Mouse (Mus musculus) intestine, postnatal 0 days (tissue): ENCODE results near the gene Taf4. TPM values are rescaled to one million over a fixed set of nuclear protein-coding genes. Genes with fewer than 3 reads are reported as not detected.

ENCODE experiments used
- ATAC-seq: fragments of 200-750 bp; cut with Nextera tagmentation; 2 replicates; pipeline ENCODE4 v1.8.0; 2017; ENCODE audit warnings: mild to moderate bottlenecking, moderate TSS enrichment, moderate library complexity
- H3K27ac ChIP-seq: fragments of 300-500 bp; sonication (generic); 2 replicates; pipeline ENCODE4 v1.5.1; 2014; ENCODE audit warnings: mild to moderate bottlenecking, low read depth, low read length, moderate library complexity
- H3K27me3 ChIP-seq: fragments of 300-500 bp; sonication (generic); replicated peaks from 2 replicates; pipeline ENCODE4 v1.6.1; 2014; ENCODE audit warnings: low read length, mixed read lengths; ENCODE audit not compliant: control insufficient read depth, insufficient read depth
- H3K36me3 ChIP-seq: fragments of 300-500 bp; sonication (generic); 2 replicates; pipeline ENCODE4 v1.6.1; 2014; ENCODE audit warnings: mild to moderate bottlenecking, moderate library complexity; ENCODE audit not compliant: control insufficient read depth, insufficient read depth
- H3K4me1 ChIP-seq: fragments of 300-500 bp; sonication (generic); replicated peaks from 2 replicates; pipeline ENCODE4 v1.6.1; 2014; ENCODE audit warnings: antibody characterized with exemption, low read length, mixed read lengths; ENCODE audit not compliant: control insufficient read depth, insufficient read depth
- H3K4me2 ChIP-seq: fragments of 300-500 bp; sonication (generic); replicated peaks from 2 replicates; pipeline ENCODE4 v1.6.1; 2014; ENCODE audit warnings: low read depth, mild to moderate bottlenecking, moderate library complexity
- H3K4me3 ChIP-seq: fragments of 300-500 bp; sonication (generic); 2 replicates; pipeline ENCODE4 v1.5.1; 2014; ENCODE audit warnings: low read depth, low read length
- H3K9ac ChIP-seq: fragments of 300-500 bp; sonication (generic); 2 replicates; pipeline ENCODE4 v1.6.1; 2014; ENCODE audit warnings: mild to moderate bottlenecking, low read depth, low read length
- H3K9me3 ChIP-seq: fragments of 300-500 bp; sonication (generic); 2 replicates; pipeline ENCODE4 v1.6.1; 2016; ENCODE audit warnings: mixed run types; ENCODE audit not compliant: control insufficient read depth
- CTCF ChIP-seq: sonication (generic); IDR thresholded peaks from 2 replicates; pipeline ENCODE4 v1.5.1; 2016; ENCODE audit warnings: low read depth, mild to moderate bottlenecking, control low read depth, antibody characterized with exemption, moderate library complexity
- WGBS: fragments of 180-500 bp; shearing (Covaris S2); extraction: QIAGEN DNeasy Blood & Tissue Kit; methylation state at CpG from one replicate; pipeline ENCODE4 v1.1.7; 2014; 5-methylcytosine and 5-hydroxymethylcytosine counted together
- polyA plus RNA-seq: library from polyadenylated mRNA; unstranded; fragments of >200 nt; fragmentation: Nextera tagmentation; extraction: Ambion mirVana; gene quantifications from 2 replicates; pipeline ENCODE4 v1.2.1, GENCODE M21; 2015

Taf4 gene
- polyA plus RNA-seq, 1 experiment from 2014 or later: 2.3 TPM

DNA sequence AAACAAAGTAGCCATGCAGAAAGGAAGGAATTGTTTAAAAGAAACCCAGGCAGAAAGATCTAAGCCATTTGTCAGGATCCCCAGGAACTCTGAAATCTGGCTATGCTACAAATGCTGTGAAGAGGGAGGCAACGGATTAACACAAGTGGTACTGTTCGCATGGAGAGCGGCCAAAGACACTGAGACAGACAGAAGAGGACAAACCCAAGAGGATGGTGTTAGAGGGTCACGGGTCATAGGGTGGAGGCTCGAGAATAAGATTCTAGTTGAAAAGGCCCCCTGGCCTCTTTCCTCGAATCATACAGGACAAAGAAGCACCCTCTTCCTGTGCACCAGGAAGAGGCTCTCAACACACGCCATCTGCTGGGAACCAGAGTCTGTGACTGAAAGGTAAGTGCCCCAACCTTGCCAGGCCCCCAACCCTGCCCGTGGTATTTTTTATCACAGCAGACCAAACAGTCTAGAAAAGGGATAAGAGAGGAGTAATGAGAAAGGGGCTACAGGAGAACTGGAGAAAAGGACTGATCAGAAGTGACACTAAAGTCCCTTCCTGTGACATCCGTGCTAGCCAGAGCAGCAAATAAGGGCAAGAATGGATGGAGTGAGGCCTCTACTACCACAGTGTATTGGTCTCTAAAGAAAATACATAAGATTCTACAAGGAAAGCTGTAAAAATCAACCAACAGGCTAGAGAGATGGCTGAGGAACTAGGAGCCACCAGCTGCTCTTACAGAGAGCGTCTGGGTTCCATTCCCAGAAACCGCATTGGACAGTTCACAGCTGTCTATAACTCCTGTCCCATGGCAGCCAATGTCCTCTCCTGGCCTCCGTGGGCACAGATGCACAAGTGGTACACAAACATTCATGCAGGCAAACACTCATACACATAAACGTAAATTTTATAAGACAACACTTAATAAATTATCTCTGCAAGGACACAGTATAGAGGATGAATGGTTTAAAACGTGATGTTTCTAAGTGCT is 24.6 kb downstream of the Taf4 start:
- no peak overlapping the region for H3K9ac ChIP-seq
- no peaks in the 10 kb centered on the region for H3K27me3 ChIP-seq
- H3K4me1 ChIP-seq: 0 out of 2 replicates have a peak, but pooled peaks cover 9% of the 10 kb centered on the region
- no peak overlapping the region for H3K4me2 ChIP-seq
- ATAC-seq: no peak
- H3K27ac ChIP-seq: no peak overlapping the region
- peak; percentile 22; the same call in 1 of the 2 replicates for TF ChIP-seq CTCF
- no peaks in the 10 kb centered on the region for H3K36me3 ChIP-seq
- H3K9me3 ChIP-seq: no peaks in the 10 kb centered on the region
- H3K4me3 ChIP-seq: no peak overlapping the region
- WGBS: 60% methylated on average over 14 of the region's 14 CpGs

DNA sequence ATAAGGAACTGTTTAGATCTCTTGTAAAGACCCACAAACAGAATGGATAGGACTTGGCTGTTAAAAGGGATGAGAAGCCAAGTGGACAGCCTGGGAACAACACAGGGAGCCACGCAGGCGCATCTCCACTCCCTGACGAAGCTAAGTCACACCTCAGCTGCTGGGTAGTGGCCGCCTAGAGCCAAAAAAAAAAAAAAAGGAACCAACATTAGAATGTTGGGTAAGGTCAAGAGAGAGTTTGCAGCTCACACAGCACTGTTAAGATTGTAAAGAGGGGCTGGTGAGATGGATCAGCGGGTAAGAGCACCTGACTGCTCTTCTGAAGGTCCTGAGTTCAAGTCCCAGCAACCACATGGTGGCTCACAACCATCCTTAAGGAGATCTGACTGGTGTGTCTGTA is 27.6 kb downstream of the Taf4 start:
- H3K4me3 ChIP-seq: no peak overlapping the region
- H3K9ac ChIP-seq: no peak overlapping the region
- H3K9me3 ChIP-seq: no peaks in the 10 kb centered on the region
- no peak for TF ChIP-seq CTCF
- WGBS: 83% methylated on average over 5 of the region's 5 CpGs
- no peak for ATAC-seq
- H3K27me3 ChIP-seq: no peaks in the 10 kb centered on the region
- no peaks in the 10 kb centered on the region for H3K36me3 ChIP-seq
- H3K4me2 ChIP-seq: no peak overlapping the region
- 0 out of 2 replicates have a peak, but pooled peaks cover 9% of the 10 kb centered on the region for H3K4me1 ChIP-seq
- no peak overlapping the region for H3K27ac ChIP-seq

DNA sequence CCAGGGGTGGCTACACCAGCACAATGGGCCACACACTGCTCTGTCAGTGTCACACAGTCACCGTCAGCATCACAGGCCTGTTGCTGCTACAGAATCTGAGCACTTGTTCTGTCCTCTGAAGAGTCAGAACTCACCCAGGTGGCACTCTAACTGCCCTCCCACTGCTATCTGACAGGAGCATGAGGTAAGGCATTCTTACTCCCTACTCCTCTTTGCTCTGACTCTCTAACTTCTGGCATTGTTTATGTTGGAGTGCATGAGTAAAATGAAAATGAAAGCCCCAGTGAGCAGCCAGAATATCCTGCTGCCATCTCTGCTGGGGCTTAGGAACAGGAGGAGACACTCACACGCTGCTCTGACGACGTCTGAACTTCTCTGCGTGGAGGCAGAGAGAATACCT is 28.8 kb downstream of the Taf4 start:
- H3K9ac ChIP-seq: no peak overlapping the region
- no peaks in the 10 kb centered on the region for H3K27me3 ChIP-seq
- TF ChIP-seq CTCF: no peak
- no peak overlapping the region for H3K27ac ChIP-seq
- WGBS: 53% methylated on average over 5 of the region's 5 CpGs
- H3K4me1 ChIP-seq: 0 out of 2 replicates have a peak, but pooled peaks cover 9% of the 10 kb centered on the region
- H3K4me3 ChIP-seq: no peak overlapping the region
- no peak overlapping the region for H3K4me2 ChIP-seq
- ATAC-seq: no peak
- H3K9me3 ChIP-seq: no peaks in the 10 kb centered on the region
- H3K36me3 ChIP-seq: no peaks in the 10 kb centered on the region

DNA sequence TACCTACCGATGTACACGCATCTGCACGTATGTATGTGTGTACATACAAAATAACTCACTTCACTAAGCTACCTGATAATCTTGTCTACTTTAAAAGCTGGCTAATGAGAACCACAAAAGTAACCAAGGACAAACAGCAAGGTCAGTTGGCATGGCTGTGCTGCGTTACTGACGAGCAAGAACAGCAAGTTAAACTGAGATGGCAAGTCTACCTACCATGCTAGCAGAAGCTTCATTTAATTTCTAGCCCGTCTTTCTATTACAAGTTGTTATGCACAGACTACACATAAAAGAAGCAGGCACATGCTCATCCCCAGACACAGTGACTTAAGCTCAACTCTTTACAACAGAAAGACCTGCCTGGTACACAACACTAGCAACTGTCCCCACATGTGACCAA is 29.9 kb downstream of the Taf4 start:
- WGBS: 88% methylated on average over 6 of the region's 6 CpGs

DNA sequence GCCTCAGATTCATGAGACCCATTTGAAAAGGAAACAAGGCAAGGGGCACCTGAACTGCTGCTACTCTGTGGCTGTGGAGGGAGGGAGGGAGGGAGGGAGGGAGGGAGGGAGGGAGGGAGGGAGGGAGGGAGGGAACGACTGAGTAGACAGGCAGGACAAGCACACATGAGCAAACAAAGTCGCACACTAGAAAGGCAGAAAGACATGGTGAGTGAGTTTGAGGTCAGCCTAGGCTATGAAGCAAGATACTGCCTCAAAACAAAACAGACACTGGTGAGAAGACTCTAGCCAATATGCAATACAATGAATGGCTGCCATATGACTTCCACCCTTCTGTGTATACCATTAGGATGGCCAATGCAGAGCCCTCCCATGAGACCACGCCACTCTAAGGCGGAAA is 31.4 kb downstream of the Taf4 start:
- ATAC-seq: no peak
- H3K4me3 ChIP-seq: no peak overlapping the region
- WGBS: 50% methylated on average over 4 of the region's 4 CpGs
- TF ChIP-seq CTCF: no peak
- no peak overlapping the region for H3K9ac ChIP-seq
- no peaks in the 10 kb centered on the region for H3K27me3 ChIP-seq
- H3K36me3 ChIP-seq: no peaks in the 10 kb centered on the region
- 0 out of 2 replicates have a peak, but pooled peaks cover 9% of the 10 kb centered on the region for H3K4me1 ChIP-seq
- no peak overlapping the region for H3K27ac ChIP-seq
- no peaks in the 10 kb centered on the region for H3K9me3 ChIP-seq
- no peak overlapping the region for H3K4me2 ChIP-seq

More for the DNA sequence above, 29.9 kb downstream of the Taf4 start:
- Histone ChIP-seq H3K9ac (no peak overlapping the region), H3K9me3 (no peaks in the 10 kb centered on the region), H3K4me1 (0 out of 2 replicates have a peak, but pooled peaks cover 9% of the 10 kb centered on the region), H3K27ac (no peak overlapping the region), H3K27me3 (no peaks in the 10 kb centered on the region), H3K4me3 (no peak overlapping the region), H3K36me3 (no peaks in the 10 kb centered on the region), H3K4me2 (no peak overlapping the region)
- no peak for TF ChIP-seq CTCF
- no peak for ATAC-seq

DNA sequence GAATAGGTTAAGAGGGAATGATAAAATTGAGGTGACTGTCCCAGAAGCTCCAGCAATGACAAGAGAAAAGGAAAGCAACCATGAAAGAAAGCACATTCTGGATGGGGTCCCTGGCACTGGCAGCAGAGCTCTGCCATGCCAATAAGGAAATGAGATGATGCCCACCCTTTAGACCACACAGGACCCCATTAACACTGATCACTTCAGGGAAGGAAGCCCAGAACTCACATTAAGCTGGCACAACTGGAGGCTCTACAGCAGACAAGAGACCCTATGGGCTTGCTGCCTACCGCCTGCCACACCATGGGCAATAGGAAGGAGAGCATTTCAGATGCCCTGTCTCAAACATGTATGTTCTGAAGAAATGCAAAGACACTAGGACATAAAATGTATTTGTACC is 34.8 kb downstream of the Taf4 start:
- ATAC-seq: no peak
- WGBS: 95% methylated on average over 1 of the region's 1 CpGs
- H3K36me3 ChIP-seq: peaks cover 12% of the 10 kb centered on the region; the same call in 1 of the 2 replicates
- no peak overlapping the region for H3K4me2 ChIP-seq
- TF ChIP-seq CTCF: no peak
- H3K4me3 ChIP-seq: no peak overlapping the region
- no peak overlapping the region for H3K9ac ChIP-seq
- no peaks in the 10 kb centered on the region for H3K9me3 ChIP-seq
- no peak overlapping the region for H3K27ac ChIP-seq
- no peaks in the 10 kb centered on the region for H3K4me1 ChIP-seq
- H3K27me3 ChIP-seq: no peaks in the 10 kb centered on the region
